23 mouse cellular contexts compared by ENCODE assay signal in the genomic region with DNA sequence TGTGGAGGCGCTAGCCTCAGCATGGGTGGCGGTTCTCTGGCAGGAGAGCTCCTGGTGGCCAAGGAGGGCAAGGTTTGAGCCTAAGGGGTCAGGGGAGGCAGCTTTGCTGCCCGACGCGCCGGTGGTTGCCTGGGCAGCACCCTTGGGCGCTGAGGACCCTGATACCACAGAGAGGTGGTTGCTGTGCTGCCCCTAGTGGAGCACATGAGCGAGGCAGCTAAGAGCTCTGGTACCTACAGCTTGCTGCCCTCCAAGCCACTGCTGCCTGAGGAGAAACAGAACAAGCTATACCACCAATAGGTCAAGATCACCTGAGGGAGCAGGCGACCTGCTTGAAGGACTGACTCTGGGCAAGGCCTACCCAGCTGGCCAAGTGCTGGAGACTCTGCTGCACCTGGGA. TPM values are rescaled to one million over a fixed set of nuclear protein-coding genes. Genes with fewer than 3 reads are reported as not detected.
A peak's percentile ranks its signal among the peaks of the same experiment; 100 is the strongest.
DNase-seq lines count a peak whose midpoint lies in the region; ATAC-seq and TF ChIP-seq lines count a peak whose summit lies in the region.
"Had no signal": no experiment of that assay in that cellular context is flagged by ENCODE, and none has a peak within 500 bp of the region (broad histone marks: within the 10 kb centered on the region; RNA-seq: fewer than 3 reads in every experiment).

No protein-coding gene starts in this region.

- H3K4me2 ChIP-seq in liver, embryonic 14.5 days (ENCODE audit: low read depth): no peak overlapping the region
- H3K4me2 ChIP-seq: embryonic facial prominence, embryonic 15.5 days; hindbrain, embryonic 14.5 days; limb, embryonic 15.5 days; midbrain, embryonic 12.5 days had no signal

- no peak for TF ChIP-seq POLR2A in brain, embryonic 14.5 days (IDR thresholded peaks at IDR 0.05; ENCODE audit: borderline replicate concordance, extremely low read depth, insufficient read depth, insufficient read length, poor library complexity, severe bottlenecking)

- no peak overlapping the region for H3K4me3 ChIP-seq in liver, embryonic 14.5 days (ENCODE audit: insufficient read depth in 1 of 2, low read depth in 2 of 2, low read length in 2 of 2)
- H3K4me3 ChIP-seq: embryonic facial prominence, embryonic 15.5 days; heart, embryonic 10.5 days; limb, embryonic 15.5 days; midbrain, embryonic 12.5 days had no signal

- H3K36me3 ChIP-seq in liver, embryonic 14.5 days (replicated peaks; ENCODE audit: control insufficient read depth, insufficient read depth, low read depth): no peaks in the 10 kb centered on the region
- H3K36me3 ChIP-seq: embryonic facial prominence, embryonic 15.5 days; heart, embryonic 10.5 days; limb, embryonic 15.5 days; midbrain, embryonic 12.5 days had no signal

- H3K9ac ChIP-seq in liver, embryonic 14.5 days (replicated peaks): no peak overlapping the region
- H3K9ac ChIP-seq: embryonic facial prominence, embryonic 15.5 days; hindbrain, embryonic 14.5 days; limb, embryonic 15.5 days; midbrain, embryonic 12.5 days had no signal

- DNase-seq in liver, embryonic 14.5 days (ENCODE audit: low read depth in 3 of 3, low spot score in 3 of 3): no peak
- DNase-seq in liver: no peak
- DNase-seq in ES-CJ7 (ENCODE audit: low read depth, low spot score): peak; percentile 63
- no peak for DNase-seq in brain, embryonic 14.5 days (ENCODE audit: low read depth)
- peak; percentile 3 for DNase-seq in testis, postnatal 14 days (ENCODE audit: low spot score)
- no peak for DNase-seq in neural tube, embryonic 10.5 days (ENCODE audit: extremely low spot score, low spot score)
- no peak for DNase-seq in right cerebral cortex, postnatal 25 days
- DNase-seq: cerebellum, postnatal 14 days; embryo, embryonic 11 days; gastrocnemius, postnatal 14 days; kidney, postnatal 25 days; lung, adult 2 months; lung, postnatal 36 days; spleen, adult 18-20 months had no signal

- no peaks in the 10 kb centered on the region for H3K9me3 ChIP-seq in liver, embryonic 14.5 days (ENCODE audit: control insufficient read depth, low read length)
- H3K9me3 ChIP-seq: embryonic facial prominence, embryonic 15.5 days; heart, embryonic 10.5 days; limb, embryonic 15.5 days; midbrain, embryonic 12.5 days had no signal

- no peak overlapping the region for H3K27ac ChIP-seq in liver, embryonic 14.5 days
- H3K27ac ChIP-seq: embryonic facial prominence, embryonic 15.5 days; heart, embryonic 10.5 days; hindbrain, embryonic 14.5 days; limb, embryonic 15.5 days; midbrain, embryonic 12.5 days had no signal

- no peaks in the 10 kb centered on the region for H3K4me1 ChIP-seq in liver, embryonic 14.5 days (replicated peaks; ENCODE audit: control insufficient read depth in 2 of 2, insufficient read depth in 2 of 2, low read length in 1 of 2)
- H3K4me1 ChIP-seq: embryonic facial prominence, embryonic 15.5 days; heart, embryonic 10.5 days; limb, embryonic 15.5 days; midbrain, embryonic 12.5 days had no signal

- H3K27me3 ChIP-seq in liver, embryonic 14.5 days (ENCODE audit: control insufficient read depth, insufficient read depth, low read length): no peaks in the 10 kb centered on the region
- H3K27me3 ChIP-seq: embryonic facial prominence, embryonic 15.5 days; limb, embryonic 15.5 days; midbrain, embryonic 12.5 days had no signal

- 33% methylated on average over 9 of the region's 9 CpGs for WGBS in liver, embryonic 14.5 days (ENCODE audit: insufficient replicate concordance)

- TF ChIP-seq EP300 in liver, embryonic 14.5 days (IDR thresholded peaks at IDR 0.05; ENCODE audit: low read depth): no peak

- ATAC-seq in liver, embryonic 14.5 days (ENCODE audit: insufficient read depth): no peak
- ATAC-seq: intestine, embryonic 16.5 days had no signal

- peak; percentile 30; the same call in 1 of the 2 replicates for TF ChIP-seq CTCF in liver, embryonic 14.5 days (IDR thresholded peaks at IDR 0.05; ENCODE audit: low read depth)
- TF ChIP-seq CTCF in brain, embryonic 14.5 days (IDR thresholded peaks at IDR 0.05; ENCODE audit: borderline replicate concordance, extremely low read depth, insufficient read depth, insufficient read length): 0 out of 2 replicates have a peak, but pooled peaks have one; percentile 8

RNA-seq across cellular contexts. Expression of a gene that starts 15.1 kb away (rescaled TPM):
- polyA plus RNA-seq in liver, embryonic 14.5 days (2012; rRNA removed): not detected in 2 replicates
- polyA plus RNA-seq in liver, embryonic 14.5 days (2014; fragmentation: Nextera tagmentation; extraction: Ambion mirVana): not detected in 2 replicates
- not detected in 2 replicates for polyA plus RNA-seq in brain, embryonic 14.5 days (2012; rRNA removed)
- polyA plus RNA-seq: embryonic facial prominence, embryonic 15.5 days; forebrain, embryonic 11.5 days; frontal cortex, adult 2 months; heart, embryonic 10.5 days; hindbrain, embryonic 14.5 days; intestine, embryonic 16.5 days; limb, embryonic 15.5 days; lung, adult 2 months; midbrain, embryonic 12.5 days; stomach, embryonic 16.5 days had no signal

RNA-seq across cellular contexts. Expression of a gene that starts 59.5 kb away (rescaled TPM):
- not detected in 2 replicates for polyA plus RNA-seq in liver, embryonic 14.5 days (2012; rRNA removed)
- not detected in 2 replicates for polyA plus RNA-seq in liver, embryonic 14.5 days (2014; fragmentation: Nextera tagmentation; extraction: Ambion mirVana)
- polyA plus RNA-seq in brain, embryonic 14.5 days (2012; rRNA removed): not detected in 2 replicates
- polyA plus RNA-seq: embryonic facial prominence, embryonic 15.5 days; forebrain, embryonic 11.5 days; frontal cortex, adult 2 months; heart, embryonic 10.5 days; hindbrain, embryonic 14.5 days; intestine, embryonic 16.5 days; limb, embryonic 15.5 days; lung, adult 2 months; midbrain, embryonic 12.5 days; stomach, embryonic 16.5 days had no signal

Comparison
In these comparisons a context has a peak if more than half of its experiments do, and no peak if none do; other contexts are left out.
1. DNase-seq: peak in ES-CJ7 (single experiment) and testis, postnatal 14 days (single experiment); none in liver, embryonic 14.5 days (0 of 3), liver (single experiment), brain, embryonic 14.5 days (single experiment), neural tube, embryonic 10.5 days (single experiment) and right cerebral cortex, postnatal 25 days (single experiment).